Comparison of ENCODE assay signal across 12 mouse cellular contexts in genomic region chr15:93932971-93933496, GRCm38 (mm10).
DNase-seq lines count a peak whose midpoint lies in the region; ATAC-seq and TF ChIP-seq lines count a peak whose summit lies in the region.
"Had no signal": no experiment of that assay in that cellular context is flagged by ENCODE, and none has a peak within 500 bp of the region (broad histone marks: within the 10 kb centered on the region; RNA-seq: fewer than 3 reads in every experiment).

No protein-coding gene starts in this region.

- intact Hi-C loops in gastrocnemius, postnatal 36 days (cut with DNase I) = no loop called here

- no peaks in the 10 kb centered on the region for H3K27me3 ChIP-seq in intestine, embryonic 14.5 days (replicated peaks; ENCODE audit: control insufficient read depth, insufficient read depth, low read length)
- H3K27me3 ChIP-seq in intestine, postnatal 0 days (replicated peaks; ENCODE audit: control insufficient read depth, insufficient read depth, low read length) = no peaks in the 10 kb centered on the region
- no peaks in the 10 kb centered on the region for H3K27me3 ChIP-seq in neural tube, embryonic 13.5 days
- no peaks in the 10 kb centered on the region for H3K27me3 ChIP-seq in neural tube, embryonic 15.5 days (replicated peaks)
- no peaks in the 10 kb centered on the region for H3K27me3 ChIP-seq in limb, embryonic 10.5 days (ENCODE audit: low read depth, poor library complexity, severe bottlenecking)
- H3K27me3 ChIP-seq in stomach, postnatal 0 days (ENCODE audit: control insufficient read depth, insufficient read depth, low read length) = no peaks in the 10 kb centered on the region

- peak overlapping the region; percentile 74 for H3K27ac ChIP-seq in intestine, embryonic 14.5 days (ENCODE audit: low read depth)
- H3K27ac ChIP-seq in intestine, postnatal 0 days (ENCODE audit: low read depth, low read length) = no peak overlapping the region
- peak overlapping the region; percentile 34 for H3K27ac ChIP-seq in neural tube, embryonic 13.5 days (replicated peaks)
- H3K27ac ChIP-seq in neural tube, embryonic 15.5 days (replicated peaks) = no peak overlapping the region
- H3K27ac ChIP-seq in limb, embryonic 10.5 days = peak overlapping the region; percentile 74
- H3K27ac ChIP-seq in stomach, postnatal 0 days (replicated peaks) = peak overlapping the region; percentile 78

- no peak overlapping the region for H3K9ac ChIP-seq in intestine, embryonic 14.5 days (ENCODE audit: low read length)
- no peak overlapping the region for H3K9ac ChIP-seq in intestine, postnatal 0 days (ENCODE audit: low read depth, low read length)
- no peak overlapping the region for H3K9ac ChIP-seq in neural tube, embryonic 13.5 days
- no peak overlapping the region for H3K9ac ChIP-seq in neural tube, embryonic 15.5 days (replicated peaks)
- H3K9ac ChIP-seq in stomach, postnatal 0 days (ENCODE audit: low read length) = no peak overlapping the region

- no peak for DNase-seq in intestine, embryonic 14.5 days (ENCODE audit: low spot score)
- no peak for DNase-seq in limb, embryonic 10.5 days (ENCODE audit: low spot score)
- DNase-seq in stomach, postnatal 0 days (ENCODE audit: low spot score) = no peak
- no peak for DNase-seq in adrenal gland, adult (ENCODE audit: inconsistent age in 2 of 2, low spot score in 1 of 2)
- DNase-seq in gastrocnemius, postnatal 36 days = no peak
- DNase-seq: adrenal gland, postnatal 10 days; cerebellum, adult 18-20 months; liver had no signal

- no peak for TF ChIP-seq EP300 in stomach, postnatal 0 days (optimal IDR thresholded peaks at IDR 0.05)

- no peak for TF ChIP-seq CTCF in intestine, postnatal 0 days (IDR thresholded peaks at IDR 0.05; ENCODE audit: low read depth)
- no peak for TF ChIP-seq CTCF in stomach, postnatal 0 days (IDR thresholded peaks at IDR 0.05; ENCODE audit: low read depth)

- ATAC-seq in intestine, embryonic 14.5 days (replicated peaks; ENCODE audit: low FRiP score, low TSS enrichment, low read depth) = no peak
- ATAC-seq in intestine, postnatal 0 days = no peak
- no peak for ATAC-seq in neural tube, embryonic 13.5 days (ENCODE audit: low read depth)
- no peak for ATAC-seq in neural tube, embryonic 15.5 days (ENCODE audit: low FRiP score)
- no peak for ATAC-seq in stomach, postnatal 0 days (ENCODE audit: low FRiP score, low TSS enrichment)

- no peaks in the 10 kb centered on the region for H3K9me3 ChIP-seq in intestine, embryonic 14.5 days (ENCODE audit: control insufficient read depth, low read length)
- no peaks in the 10 kb centered on the region for H3K9me3 ChIP-seq in intestine, postnatal 0 days (ENCODE audit: control insufficient read depth)
- H3K9me3 ChIP-seq in neural tube, embryonic 13.5 days = no peaks in the 10 kb centered on the region
- H3K9me3 ChIP-seq in neural tube, embryonic 15.5 days (replicated peaks) = no peaks in the 10 kb centered on the region
- H3K9me3 ChIP-seq in limb, embryonic 10.5 days (replicated peaks) = no peaks in the 10 kb centered on the region
- H3K9me3 ChIP-seq in stomach, postnatal 0 days (ENCODE audit: control insufficient read depth, low read length) = no peaks in the 10 kb centered on the region

- no peak overlapping the region for H3K4me2 ChIP-seq in intestine, embryonic 14.5 days (ENCODE audit: low read length)
- no peak overlapping the region for H3K4me2 ChIP-seq in intestine, postnatal 0 days (replicated peaks; ENCODE audit: low read depth)
- H3K4me2 ChIP-seq in neural tube, embryonic 13.5 days = no peak overlapping the region
- no peak overlapping the region for H3K4me2 ChIP-seq in neural tube, embryonic 15.5 days
- H3K4me2 ChIP-seq in stomach, postnatal 0 days (replicated peaks; ENCODE audit: low read depth) = no peak overlapping the region; the same call in 1 of the 2 replicates

- WGBS in intestine, embryonic 14.5 days = 29% methylated on average over 5 of the region's 5 CpGs
- 40% methylated on average over 5 of the region's 5 CpGs for WGBS in intestine, postnatal 0 days
- 48% methylated on average over 5 of the region's 5 CpGs for WGBS in neural tube, embryonic 13.5 days
- 42% methylated on average over 5 of the region's 5 CpGs for WGBS in neural tube, embryonic 15.5 days
- 77% methylated on average over 5 of the region's 5 CpGs for WGBS in limb, embryonic 10.5 days
- WGBS in stomach, postnatal 0 days = 20% methylated on average over 5 of the region's 5 CpGs

- H3K4me3 ChIP-seq in intestine, embryonic 14.5 days (ENCODE audit: low read depth, low read length) = no peak overlapping the region
- no peak overlapping the region for H3K4me3 ChIP-seq in intestine, postnatal 0 days (ENCODE audit: low read depth, low read length)
- H3K4me3 ChIP-seq in neural tube, embryonic 13.5 days = no peak overlapping the region
- H3K4me3 ChIP-seq in neural tube, embryonic 15.5 days (replicated peaks) = no peak overlapping the region
- no peak overlapping the region for H3K4me3 ChIP-seq in limb, embryonic 10.5 days
- H3K4me3 ChIP-seq in stomach, postnatal 0 days (ENCODE audit: low read depth, low read length) = no peak overlapping the region
- H3K4me3 ChIP-seq: erythroblast, embryonic 14.5 days had no signal

- H3K4me1 ChIP-seq in intestine, embryonic 14.5 days (replicated peaks; ENCODE audit: control insufficient read depth, insufficient read depth, low read length) = peaks cover 17% of the 10 kb centered on the region
- H3K4me1 ChIP-seq in intestine, postnatal 0 days (replicated peaks; ENCODE audit: control insufficient read depth, insufficient read depth, low read length) = no peaks in the 10 kb centered on the region
- H3K4me1 ChIP-seq in neural tube, embryonic 13.5 days (replicated peaks) = peaks cover 18% of the 10 kb centered on the region; the same call in 1 of the 2 replicates
- H3K4me1 ChIP-seq in neural tube, embryonic 15.5 days = peaks cover 7% of the 10 kb centered on the region
- peaks cover 15% of the 10 kb centered on the region for H3K4me1 ChIP-seq in limb, embryonic 10.5 days
- no peaks in the 10 kb centered on the region for H3K4me1 ChIP-seq in stomach, postnatal 0 days (replicated peaks; ENCODE audit: control insufficient read depth, insufficient read depth)

- H3K36me3 ChIP-seq in intestine, embryonic 14.5 days (ENCODE audit: control insufficient read depth, insufficient read depth, low read length) = no peaks in the 10 kb centered on the region
- H3K36me3 ChIP-seq in intestine, postnatal 0 days (ENCODE audit: control insufficient read depth, insufficient read depth) = no peaks in the 10 kb centered on the region
- no peaks in the 10 kb centered on the region for H3K36me3 ChIP-seq in neural tube, embryonic 13.5 days
- no peaks in the 10 kb centered on the region for H3K36me3 ChIP-seq in neural tube, embryonic 15.5 days
- no peaks in the 10 kb centered on the region for H3K36me3 ChIP-seq in limb, embryonic 10.5 days
- H3K36me3 ChIP-seq in stomach, postnatal 0 days (ENCODE audit: control insufficient read depth, insufficient read depth, low read length) = no peaks in the 10 kb centered on the region

Comparison
In these comparisons a context has a peak if more than half of its experiments do, and no peak if none do; other contexts are left out.
1. H3K27ac ChIP-seq: peak in intestine, embryonic 14.5 days (single experiment), neural tube, embryonic 13.5 days (single experiment), limb, embryonic 10.5 days (single experiment) and stomach, postnatal 0 days (single experiment); none in intestine, postnatal 0 days (single experiment) and neural tube, embryonic 15.5 days (single experiment).